Mouse (Mus musculus) neural tube, embryonic 13.5 days (tissue): ENCODE measurements around the gene Tor4a. TPM values are rescaled to one million over a fixed set of nuclear protein-coding genes. Genes with fewer than 3 reads are reported as not detected.
A peak's percentile ranks its signal among the peaks of the same experiment; 100 is the strongest.

Source experiments
- ATAC-seq: fragments of 200-750 bp; cut with Nextera tagmentation; 2 replicates; pipeline ENCODE4 v1.8.0; 2017; ENCODE audit warnings: low read depth, mild to moderate bottlenecking, moderate TSS enrichment, moderate library complexity
- H3K27ac ChIP-seq: fragments of 300-500 bp; sonication (generic); replicated peaks from 2 replicates; pipeline ENCODE4 v1.5.1; 2015; ENCODE audit warnings: moderate library complexity, mild to moderate bottlenecking, inconsistent platforms
- H3K27me3 ChIP-seq: fragments of 300-500 bp; sonication (generic); 2 replicates; pipeline ENCODE4 v1.6.1; 2015; ENCODE audit warnings: mild to moderate bottlenecking, inconsistent platforms
- H3K36me3 ChIP-seq: fragments of 300-500 bp; sonication (generic); 2 replicates; pipeline ENCODE4 v1.6.1; 2015; ENCODE audit warnings: mild to moderate bottlenecking, inconsistent platforms
- H3K4me1 ChIP-seq: fragments of 300-500 bp; sonication (generic); replicated peaks from 2 replicates; pipeline ENCODE4 v1.6.1; 2015; ENCODE audit warnings: inconsistent platforms
- H3K4me2 ChIP-seq: fragments of 300-500 bp; sonication (generic); 2 replicates; pipeline ENCODE4 v1.6.1; 2015; ENCODE audit warnings: inconsistent platforms, mild to moderate bottlenecking, moderate library complexity
- H3K4me3 ChIP-seq: fragments of 300-500 bp; sonication (generic); 2 replicates; pipeline ENCODE4 v1.5.1; 2015; ENCODE audit warnings: mild to moderate bottlenecking, inconsistent platforms
- H3K9ac ChIP-seq: fragments of 300-500 bp; sonication (generic); 2 replicates; pipeline ENCODE4 v1.6.1; 2015; ENCODE audit warnings: moderate library complexity, mild to moderate bottlenecking, inconsistent platforms
- H3K9me3 ChIP-seq: fragments of 300-500 bp; sonication (generic); 2 replicates; pipeline ENCODE4 v1.6.1; 2016; ENCODE audit warnings: inconsistent platforms
- WGBS: fragments of 180-500 bp; shearing (Covaris S2); methylation state at CpG from one replicate; pipeline ENCODE4 v1.1.7; 2015; 5-methylcytosine and 5-hydroxymethylcytosine counted together
- polyA plus RNA-seq: library from polyadenylated mRNA; unstranded; fragments of >200 nt; fragmentation: Nextera tagmentation; extraction: Ambion mirVana; gene quantifications from 2 replicates; pipeline ENCODE4 v1.2.1, GENCODE M21; 2015

Tor4a gene
- polyA plus RNA-seq, 1 experiment from 2014 or later: 1.2 TPM

- Histone ChIP-seq H3K9me3 (no peaks in the 10 kb centered on the region), H3K27me3 (no peaks in the 10 kb centered on the region; the same call in 1 of the 2 replicates)
- 81% methylated on average over 5 of the region's 5 CpGs for WGBS
Observed at GRCm38 (mm10) chr2:25234551-25235220, 38.0 kb upstream of the Tor4a start.

GRCm38 (mm10) chr2:25234050-25234449, 37.4 kb upstream of the Tor4a start, which contains the start of gene Slc34a3:
Gene Slc34a3, minus strand, starts transcription at chr2:25234364.
- Histone ChIP-seq H3K4me3 (no peak within 1 kb of the TSS), H3K4me2 (no peak within 1 kb of the TSS), H3K27me3 (no peaks in the 10 kb centered on the region; the same call in 1 of the 2 replicates), H3K27ac (no peak within 1 kb of the TSS), H3K9ac (no peak within 1 kb of the TSS), H3K36me3 (no peaks in the 10 kb centered on the region), H3K9me3 (no peaks in the 10 kb centered on the region), H3K4me1 (peaks cover 1% of the 10 kb centered on the region)
- ATAC-seq: no peak
- 79% methylated on average over 3 of the region's 3 CpGs for WGBS

More at GRCm38 (mm10) chr2:25234551-25235220, 38.0 kb upstream of the Tor4a start:
- Histone ChIP-seq H3K4me2 (no peak overlapping the region), H3K4me1 (no peaks in the 10 kb centered on the region), H3K9ac (no peak overlapping the region), H3K4me3 (no peak overlapping the region), H3K36me3 (no peaks in the 10 kb centered on the region), H3K27ac (no peak overlapping the region)
- ATAC-seq: no peak

GRCm38 (mm10) chr2:25233421-25233820, 36.7 kb upstream of the Tor4a start:
- H3K4me2 ChIP-seq: no peak overlapping the region
- H3K4me1 ChIP-seq: peaks cover 8% of the 10 kb centered on the region
- H3K4me3 ChIP-seq: no peak overlapping the region
- no peak for ATAC-seq
- no peaks in the 10 kb centered on the region for H3K9me3 ChIP-seq
- WGBS: 82% methylated on average over 4 of the region's 4 CpGs
- no peak overlapping the region for H3K9ac ChIP-seq
- H3K27ac ChIP-seq: no peak overlapping the region
- H3K27me3 ChIP-seq: no peaks in the 10 kb centered on the region; the same call in 1 of the 2 replicates
- H3K36me3 ChIP-seq: no peaks in the 10 kb centered on the region

GRCm38 (mm10) chr2:25231038-25231437, 34.4 kb upstream of the Tor4a start:
- Histone ChIP-seq H3K36me3 (no peaks in the 10 kb centered on the region), H3K4me2 (no peak overlapping the region), H3K27ac (no peak overlapping the region), H3K27me3 (no peaks in the 10 kb centered on the region; the same call in 1 of the 2 replicates), H3K9ac (no peak overlapping the region; the same call in 1 of the 2 replicates), H3K4me1 (peaks cover 10% of the 10 kb centered on the region), H3K4me3 (no peak overlapping the region), H3K9me3 (no peaks in the 10 kb centered on the region)
- no peak for ATAC-seq
- WGBS: 63% methylated on average over 12 of the region's 12 CpGs

GRCm38 (mm10) chr2:25230581-25230980, 33.9 kb upstream of the Tor4a start:
- no peaks in the 10 kb centered on the region for H3K36me3 ChIP-seq
- H3K4me2 ChIP-seq: no peak overlapping the region
- no peak overlapping the region; the same call in 1 of the 2 replicates for H3K9ac ChIP-seq
- no peaks in the 10 kb centered on the region; the same call in 1 of the 2 replicates for H3K27me3 ChIP-seq
- H3K9me3 ChIP-seq: no peaks in the 10 kb centered on the region
- H3K4me1 ChIP-seq: peaks cover 14% of the 10 kb centered on the region
- H3K4me3 ChIP-seq: no peak overlapping the region
- H3K27ac ChIP-seq: no peak overlapping the region
- no peak for ATAC-seq
- 91% methylated on average over 7 of the region's 7 CpGs for WGBS

- peaks cover 18% of the 10 kb centered on the region for H3K4me1 ChIP-seq
- H3K4me3 ChIP-seq: no peak overlapping the region
- H3K4me2 ChIP-seq: no peak overlapping the region
- H3K36me3 ChIP-seq: no peaks in the 10 kb centered on the region
- no peak overlapping the region for H3K27ac ChIP-seq
- no peaks in the 10 kb centered on the region; the same call in 1 of the 2 replicates for H3K27me3 ChIP-seq
- H3K9ac ChIP-seq: no peak overlapping the region
- ATAC-seq: no peak
- H3K9me3 ChIP-seq: no peaks in the 10 kb centered on the region
- 85% methylated on average over 5 of the region's 5 CpGs for WGBS
Observed at GRCm38 (mm10) chr2:25229582-25229981, 32.9 kb upstream of the Tor4a start.

- ATAC-seq: no peak
- Histone ChIP-seq H3K4me3 (peak overlapping the region; percentile 20; the same call in 1 of the 2 replicates), H3K4me2 (peak overlapping the region; percentile 42), H3K36me3 (no peaks in the 10 kb centered on the region), H3K27ac (no peak overlapping the region; the same call in 1 of the 2 replicates), H3K9ac (peak overlapping the region; percentile 44; the same call in 1 of the 2 replicates), H3K9me3 (no peaks in the 10 kb centered on the region), H3K27me3 (no peaks in the 10 kb centered on the region; the same call in 1 of the 2 replicates), H3K4me1 (peaks cover 18% of the 10 kb centered on the region)
- 68% methylated on average over 6 of the region's 6 CpGs for WGBS
Observed at GRCm38 (mm10) chr2:25228995-25229530, 32.4 kb upstream of the Tor4a start.

- Histone ChIP-seq H3K4me1 (peaks cover 23% of the 10 kb centered on the region), H3K36me3 (no peaks in the 10 kb centered on the region), H3K27me3 (no peaks in the 10 kb centered on the region; the same call in 1 of the 2 replicates), H3K4me3 (peak overlapping the region; percentile 20), H3K27ac (peak overlapping the region; percentile 69; the same call in 1 of the 2 replicates), H3K9ac (peak overlapping the region; percentile 44; the same call in 1 of the 2 replicates), H3K9me3 (no peaks in the 10 kb centered on the region), H3K4me2 (peak overlapping the region; percentile 42)
- no peak for ATAC-seq
- WGBS: 0% methylated on average over 7 of the region's 7 CpGs
Observed at GRCm38 (mm10) chr2:25228431-25228889, 31.8 kb upstream of the Tor4a start.

GRCm38 (mm10) chr2:25227406-25227805, 30.7 kb upstream of the Tor4a start:
- no peaks in the 10 kb centered on the region; the same call in 1 of the 2 replicates for H3K27me3 ChIP-seq
- H3K36me3 ChIP-seq: no peaks in the 10 kb centered on the region
- no peaks in the 10 kb centered on the region for H3K9me3 ChIP-seq
- H3K27ac ChIP-seq: no peak overlapping the region
- H3K4me1 ChIP-seq: peaks cover 30% of the 10 kb centered on the region
- ATAC-seq: no peak
- no peak overlapping the region for H3K4me2 ChIP-seq
- H3K9ac ChIP-seq: no peak overlapping the region
- 85% methylated on average over 4 of the region's 4 CpGs for WGBS
- H3K4me3 ChIP-seq: no peak overlapping the region

- H3K4me3 ChIP-seq: no peak overlapping the region
- H3K4me2 ChIP-seq: no peak overlapping the region
- H3K36me3 ChIP-seq: peaks cover 5% of the 10 kb centered on the region
- no peak overlapping the region for H3K27ac ChIP-seq
- no peak overlapping the region for H3K9ac ChIP-seq
- peaks cover 30% of the 10 kb centered on the region for H3K4me1 ChIP-seq
- no peaks in the 10 kb centered on the region; the same call in 1 of the 2 replicates for H3K27me3 ChIP-seq
- WGBS: 81% methylated on average over 5 of the region's 5 CpGs
- no peaks in the 10 kb centered on the region for H3K9me3 ChIP-seq
- no peak for ATAC-seq
Observed at GRCm38 (mm10) chr2:25226864-25227263, 30.2 kb upstream of the Tor4a start.

GRCm38 (mm10) chr2:25225811-25226379, 29.2 kb upstream of the Tor4a start:
- peaks cover 14% of the 10 kb centered on the region for H3K36me3 ChIP-seq
- 82% methylated on average over 8 of the region's 8 CpGs for WGBS

More at GRCm38 (mm10) chr2:25225811-25226379, 29.2 kb upstream of the Tor4a start:
- H3K27me3 ChIP-seq: no peaks in the 10 kb centered on the region; the same call in 1 of the 2 replicates
- peak overlapping the region; percentile 55 for H3K4me2 ChIP-seq
- peak overlapping the region; percentile 74; the same call in 1 of the 2 replicates for H3K9ac ChIP-seq
- peaks cover 30% of the 10 kb centered on the region for H3K4me1 ChIP-seq
- no peak for ATAC-seq
- peak overlapping the region; percentile 97 for H3K27ac ChIP-seq
- H3K9me3 ChIP-seq: no peaks in the 10 kb centered on the region
- H3K4me3 ChIP-seq: no peak overlapping the region
